Mouse (Mus musculus): ENCODE data around the gene Kif26b. TPM values are rescaled to one million over a fixed set of nuclear protein-coding genes. Genes with fewer than 3 reads are reported as not detected.

Gene Kif26b
- polyA plus RNA-seq, 1 experiment: 0.28 TPM

- H3K27ac ChIP-seq (ENCODE audit: insufficient read depth, low read depth, low read length): no peak overlapping the region
- no peaks in the 10 kb centered on the region for H3K4me1 ChIP-seq (ENCODE audit: control insufficient read depth, insufficient read depth, insufficient read length, low read length)
- 82% methylated on average over 4 of the region's 4 CpGs for WGBS
These were observed 326.0 kb downstream of the Kif26b start for GRCm38 (mm10) chr1:178854936-178855335.

GRCm38 (mm10) chr1:178855974-178856373 is 327.0 kb downstream of the Kif26b start:
- no peak overlapping the region for H3K4me3 ChIP-seq (ENCODE audit: low read depth, low read length)
- H3K27ac ChIP-seq (ENCODE audit: insufficient read depth, low read depth, low read length): no peak overlapping the region
- no peak for TF ChIP-seq CTCF (IDR thresholded peaks at IDR 0.05; ENCODE audit: extremely low read depth, insufficient read length, insufficient replicate concordance, low read depth, low read length)
- no peak for TF ChIP-seq POLR2A (IDR thresholded peaks at IDR 0.05; ENCODE audit: low read depth, low read length)
- H3K36me3 ChIP-seq (ENCODE audit: control insufficient read depth, insufficient read depth, low read length): no peaks in the 10 kb centered on the region
- H3K4me1 ChIP-seq (ENCODE audit: control insufficient read depth, insufficient read depth, insufficient read length, low read length): no peaks in the 10 kb centered on the region
- H3K27me3 ChIP-seq (ENCODE audit: control insufficient read depth, insufficient read depth, low read length): no peaks in the 10 kb centered on the region
- WGBS: 84% methylated on average over 6 of the region's 6 CpGs

More at GRCm38 (mm10) chr1:178854936-178855335, 326.0 kb downstream of the Kif26b start:
- Histone ChIP-seq H3K4me3 (ENCODE audit: low read depth, low read length) (no peak overlapping the region), H3K27me3 (ENCODE audit: control insufficient read depth, insufficient read depth, low read length) (no peaks in the 10 kb centered on the region), H3K36me3 (ENCODE audit: control insufficient read depth, insufficient read depth, low read length) (no peaks in the 10 kb centered on the region)
- TF ChIP-seq CTCF (IDR thresholded peaks at IDR 0.05; ENCODE audit: extremely low read depth, insufficient read length, insufficient replicate concordance, low read depth, low read length) (no peak), POLR2A (IDR thresholded peaks at IDR 0.05; ENCODE audit: low read depth, low read length) (no peak)

DNA sequence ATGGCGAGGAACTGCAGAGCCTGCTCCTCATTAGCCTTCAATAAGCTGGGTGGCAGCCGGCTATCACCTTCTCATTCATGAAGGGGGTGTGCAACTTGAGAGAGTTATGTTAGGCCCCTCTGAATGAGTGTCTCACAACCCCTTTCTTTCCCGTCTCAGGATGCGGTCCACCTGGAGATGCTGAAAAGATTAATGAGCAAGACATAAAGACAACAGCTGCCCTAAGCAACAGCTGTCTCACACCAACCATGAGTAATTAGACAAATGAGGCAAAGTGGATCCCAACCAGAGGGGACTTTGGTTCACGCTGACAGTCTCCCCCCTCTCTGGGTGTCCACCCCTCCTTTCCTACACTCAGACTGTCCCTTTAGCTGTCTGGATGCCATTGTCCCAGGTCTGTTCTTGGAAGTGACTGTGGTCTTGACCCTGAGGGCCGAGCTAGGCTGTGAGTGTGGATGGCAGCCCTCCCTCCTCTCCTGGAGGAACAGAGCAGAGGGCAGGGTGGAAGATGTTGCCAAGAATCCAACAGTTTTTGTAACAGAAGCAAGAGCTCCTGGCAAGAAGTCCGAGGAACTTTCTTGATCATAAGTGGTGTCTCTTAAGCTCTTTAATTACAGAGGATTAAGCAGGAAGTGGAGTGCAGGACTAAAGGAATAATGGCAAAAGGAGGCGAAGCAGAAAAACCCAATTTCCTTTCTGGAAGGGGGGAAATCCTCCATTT is 331.9 kb downstream of the Kif26b start:
- 77% methylated on average over 8 of the region's 8 CpGs for WGBS
- no peak for TF ChIP-seq CTCF (IDR thresholded peaks at IDR 0.05; ENCODE audit: extremely low read depth, insufficient read length, insufficient replicate concordance, low read depth, low read length)
- TF ChIP-seq POLR2A (IDR thresholded peaks at IDR 0.05; ENCODE audit: low read depth, low read length): no peak
- H3K36me3 ChIP-seq (ENCODE audit: control insufficient read depth, insufficient read depth, low read length): no peaks in the 10 kb centered on the region

DNA sequence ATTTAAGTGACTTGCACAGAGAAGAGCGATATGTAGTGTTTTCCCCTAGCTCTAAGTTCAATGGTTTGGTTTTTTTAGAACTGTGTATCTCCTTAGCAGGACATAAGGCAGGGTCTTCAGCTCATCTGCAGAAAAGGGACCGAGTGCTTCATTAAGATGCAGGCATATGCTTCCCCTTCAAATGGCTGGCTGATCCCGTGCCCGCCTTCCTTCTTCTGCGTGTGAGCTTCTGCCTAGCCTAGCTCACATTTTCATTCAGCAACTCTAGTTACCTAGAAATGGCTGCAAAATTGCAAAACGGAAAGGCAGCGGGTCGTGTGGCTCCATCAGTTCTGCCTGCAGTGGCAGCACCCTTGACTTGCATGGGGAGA is 332.5 kb downstream of the Kif26b start:
- WGBS: 89% methylated on average over 8 of the region's 8 CpGs
- H3K4me3 ChIP-seq (ENCODE audit: low read depth, low read length): no peak overlapping the region
- no peaks in the 10 kb centered on the region for H3K36me3 ChIP-seq (ENCODE audit: control insufficient read depth, insufficient read depth, low read length)
- no peaks in the 10 kb centered on the region for H3K4me1 ChIP-seq (ENCODE audit: control insufficient read depth, insufficient read depth, insufficient read length, low read length)
- TF ChIP-seq CTCF (IDR thresholded peaks at IDR 0.05; ENCODE audit: extremely low read depth, insufficient read length, insufficient replicate concordance, low read depth, low read length): no peak
- no peak for TF ChIP-seq POLR2A (IDR thresholded peaks at IDR 0.05; ENCODE audit: low read depth, low read length)
- no peak overlapping the region for H3K27ac ChIP-seq (ENCODE audit: insufficient read depth, low read depth, low read length)
- no peaks in the 10 kb centered on the region for H3K27me3 ChIP-seq (ENCODE audit: control insufficient read depth, insufficient read depth, low read length)

More for the DNA sequence above, 331.9 kb downstream of the Kif26b start:
- no peak overlapping the region for H3K4me3 ChIP-seq (ENCODE audit: low read depth, low read length)
- no peaks in the 10 kb centered on the region for H3K4me1 ChIP-seq (ENCODE audit: control insufficient read depth, insufficient read depth, insufficient read length, low read length)
- H3K27ac ChIP-seq (ENCODE audit: insufficient read depth, low read depth, low read length): no peak overlapping the region
- no peaks in the 10 kb centered on the region for H3K27me3 ChIP-seq (ENCODE audit: control insufficient read depth, insufficient read depth, low read length)

- Histone ChIP-seq H3K4me1 (ENCODE audit: control insufficient read depth, insufficient read depth, insufficient read length, low read length) (no peaks in the 10 kb centered on the region), H3K27ac (ENCODE audit: insufficient read depth, low read depth, low read length) (no peak overlapping the region), H3K4me3 (ENCODE audit: low read depth, low read length) (no peak overlapping the region), H3K36me3 (ENCODE audit: control insufficient read depth, insufficient read depth, low read length) (no peaks in the 10 kb centered on the region), H3K27me3 (ENCODE audit: control insufficient read depth, insufficient read depth, low read length) (no peaks in the 10 kb centered on the region)
- 91% methylated on average over 6 of the region's 6 CpGs for whole genome bisulfite sequencing
- TF ChIP-seq CTCF (IDR thresholded peaks at IDR 0.05; ENCODE audit: extremely low read depth, insufficient read length, insufficient replicate concordance, low read depth, low read length) (no peak), POLR2A (IDR thresholded peaks at IDR 0.05; ENCODE audit: low read depth, low read length) (no peak)
These were observed 334.8 kb downstream of the Kif26b start for GRCm38 (mm10) chr1:178863756-178864155.

- WGBS: 55% methylated on average over 4 of the region's 4 CpGs
- H3K36me3 ChIP-seq (ENCODE audit: control insufficient read depth, insufficient read depth, low read length): no peaks in the 10 kb centered on the region
- TF ChIP-seq CTCF (IDR thresholded peaks at IDR 0.05; ENCODE audit: extremely low read depth, insufficient read length, insufficient replicate concordance, low read depth, low read length) (no peak), POLR2A (IDR thresholded peaks at IDR 0.05; ENCODE audit: low read depth, low read length) (no peak)
- H3K27me3 ChIP-seq (ENCODE audit: control insufficient read depth, insufficient read depth, low read length): no peaks in the 10 kb centered on the region
- no peak overlapping the region for H3K4me3 ChIP-seq (ENCODE audit: low read depth, low read length)
- no peak overlapping the region for H3K27ac ChIP-seq (ENCODE audit: insufficient read depth, low read depth, low read length)
- H3K4me1 ChIP-seq (ENCODE audit: control insufficient read depth, insufficient read depth, insufficient read length, low read length): no peaks in the 10 kb centered on the region
These were observed 335.4 kb downstream of the Kif26b start for GRCm38 (mm10) chr1:178864297-178864696.

- Histone ChIP-seq H3K27me3 (ENCODE audit: control insufficient read depth, insufficient read depth, low read length) (no peaks in the 10 kb centered on the region), H3K4me3 (ENCODE audit: low read depth, low read length) (no peak overlapping the region), H3K4me1 (ENCODE audit: control insufficient read depth, insufficient read depth, insufficient read length, low read length) (no peaks in the 10 kb centered on the region), H3K27ac (ENCODE audit: insufficient read depth, low read depth, low read length) (no peak overlapping the region), H3K36me3 (ENCODE audit: control insufficient read depth, insufficient read depth, low read length) (no peaks in the 10 kb centered on the region)
- TF ChIP-seq CTCF (IDR thresholded peaks at IDR 0.05; ENCODE audit: extremely low read depth, insufficient read length, insufficient replicate concordance, low read depth, low read length) (no peak), POLR2A (IDR thresholded peaks at IDR 0.05; ENCODE audit: low read depth, low read length) (no peak)
- WGBS: 83% methylated on average over 4 of the region's 4 CpGs
These were observed 337.8 kb downstream of the Kif26b start for GRCm38 (mm10) chr1:178866757-178867156.
